Mouse (Mus musculus) cerebellum, adult 18-20 months (tissue): Measurements from ENCODE around the gene Gch1.
"Not testable (repeated sequence)": the region's sequence is repeated elsewhere in the genome, so short reads cannot be mapped to it uniquely, and the experiment has no call there.

Experiments
- DNase-seq, 2 experiments: peaks; one replicate each; pipeline ENCODE4 v3.0.0; 2021

Gene Gch1

GRCm38 (mm10) chr14:47161921-47162427 lies 27.2 kb downstream of the Gch1 start:
- no peak for DNase-seq

GRCm38 (mm10) chr14:47160051-47160640 lies 29.1 kb downstream of the Gch1 start:
- no peak for DNase-seq

GRCm38 (mm10) chr14:47154303-47154702 lies 34.9 kb downstream of the Gch1 start:
- DNase-seq: no peak

DNA sequence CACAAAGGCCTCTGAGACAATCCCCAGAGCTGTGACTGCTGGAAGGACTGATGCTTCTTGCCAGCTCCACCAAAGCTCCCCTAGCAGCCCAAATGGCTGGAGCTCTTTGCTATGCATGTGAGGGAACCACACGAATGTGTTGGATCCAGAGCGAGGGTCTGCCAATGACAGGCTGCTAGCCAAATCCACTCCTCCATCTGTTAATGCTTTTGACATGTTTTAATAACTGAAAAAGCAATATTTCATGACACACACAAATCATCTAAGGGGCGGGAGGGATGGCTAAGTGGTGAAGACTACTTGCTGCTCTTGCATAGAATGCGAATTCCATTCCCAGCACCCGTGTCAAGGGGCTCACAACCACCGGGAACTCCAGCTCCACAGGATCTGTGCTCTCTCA lies 37.9 kb downstream of the Gch1 start:
- DNase-seq: no peak

GRCm38 (mm10) chr14:47144326-47144725 lies 44.9 kb downstream of the Gch1 start:
- no peak for DNase-seq

GRCm38 (mm10) chr14:47138853-47139252 lies 50.4 kb downstream of the Gch1 start:
- DNase-seq: no peak

DNA sequence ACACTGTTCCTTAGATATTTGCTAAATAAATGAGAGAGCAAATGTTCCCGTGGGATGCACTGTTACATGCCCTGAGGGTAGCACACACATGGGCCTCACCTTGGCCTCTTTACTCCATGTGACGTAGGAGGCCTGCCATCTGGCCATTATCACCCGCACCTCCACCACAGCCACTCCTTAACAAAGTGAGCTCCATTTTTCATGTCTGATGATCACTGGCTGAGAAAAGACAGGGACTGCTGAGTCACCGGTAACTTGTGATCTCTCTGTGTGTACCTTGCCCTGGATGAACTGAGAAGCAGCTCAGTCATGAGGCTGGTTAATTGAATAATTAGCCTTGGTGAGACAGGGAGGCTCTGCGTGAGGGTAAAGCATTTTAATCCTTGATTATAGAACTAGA lies 52.6 kb downstream of the Gch1 start:
- no peak for DNase-seq

DNA sequence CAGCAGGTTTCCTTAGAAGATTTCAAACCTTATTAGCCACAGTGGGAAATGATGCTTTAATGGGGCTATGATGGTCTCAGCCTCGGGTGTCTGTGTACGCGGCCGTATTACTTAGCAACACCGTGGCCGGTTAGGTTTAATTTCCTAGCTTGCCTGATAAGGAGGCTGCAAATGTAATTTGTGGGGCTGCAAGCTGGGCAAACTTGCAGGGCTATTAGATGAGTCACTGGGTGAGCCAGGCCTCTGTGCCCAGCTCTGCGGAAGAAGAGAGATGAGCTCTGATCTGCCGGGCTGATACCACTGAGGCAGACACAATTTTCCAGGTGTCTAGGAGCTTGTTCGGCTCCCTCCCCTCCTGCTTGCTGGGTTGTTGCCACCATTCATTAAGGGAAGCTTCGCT lies 55.3 kb downstream of the Gch1 start:
- DNase-seq: no peak

DNA sequence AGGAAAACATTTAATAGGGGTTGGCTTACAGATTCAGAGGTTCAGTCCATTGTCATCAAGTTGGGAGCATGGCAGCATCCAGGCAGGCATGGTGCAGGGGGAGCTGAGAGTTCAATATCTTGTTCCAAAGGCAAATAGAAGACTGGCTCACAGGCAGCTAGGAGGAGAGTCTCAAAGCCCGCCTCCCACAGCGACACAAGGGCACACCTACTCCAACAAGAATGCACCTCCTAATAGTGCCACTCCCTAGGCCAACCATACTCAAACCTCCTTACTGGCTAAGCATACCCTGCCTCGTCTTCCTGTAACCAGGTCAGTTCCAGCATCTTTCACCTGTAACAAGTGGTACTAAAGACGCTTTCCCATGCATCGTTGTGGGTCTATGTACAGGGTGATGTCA lies 61.2 kb downstream of the Gch1 start:
- no peak for DNase-seq

DNA sequence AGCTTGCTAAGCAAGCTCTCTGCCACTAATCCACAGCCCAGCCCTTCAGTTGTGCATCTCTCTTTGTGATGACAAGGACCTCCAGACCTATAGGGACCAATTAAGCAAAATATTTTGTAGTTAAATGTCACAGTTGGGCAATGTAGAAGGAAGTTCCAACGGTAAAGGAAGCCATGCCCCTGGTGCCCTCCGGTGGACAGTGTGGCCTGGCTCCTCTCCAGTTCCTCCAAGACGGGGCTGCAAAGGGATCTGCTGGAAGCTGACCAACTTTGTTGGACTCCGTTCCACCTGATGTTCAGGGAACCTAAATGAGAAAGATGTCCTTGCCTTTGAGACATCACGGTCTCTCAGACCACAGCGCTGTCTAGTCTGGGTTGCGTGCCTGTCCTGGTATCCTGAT lies 71.7 kb downstream of the Gch1 start:
- no peak for DNase-seq

GRCm38 (mm10) chr14:47116062-47116762 lies 73.0 kb downstream of the Gch1 start:
- DNase-seq: no peak

GRCm38 (mm10) chr14:47115154-47115553 lies 74.1 kb downstream of the Gch1 start:
- DNase-seq: no peak

DNA sequence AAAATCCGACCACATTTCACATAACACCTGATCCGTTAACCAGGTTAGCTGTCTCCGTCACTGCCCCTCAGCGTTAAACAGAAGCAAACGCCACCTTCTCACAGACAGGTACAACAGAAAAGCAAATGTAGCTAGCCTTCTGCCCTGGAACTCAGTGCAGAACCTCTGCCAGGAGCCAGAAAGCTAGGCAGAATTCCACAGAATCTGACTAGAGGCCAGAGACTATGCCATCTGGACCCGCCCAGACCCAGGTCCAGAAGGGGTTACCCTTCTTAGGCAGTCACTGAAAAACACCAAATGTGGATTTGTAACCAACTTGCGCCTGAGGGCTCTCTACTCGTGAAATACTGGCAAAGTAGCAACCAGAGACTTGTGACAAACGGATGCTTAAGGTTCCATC lies 77.9 kb downstream of the Gch1 start:
- DNase-seq: peak; percentile 33 to 52

DNA sequence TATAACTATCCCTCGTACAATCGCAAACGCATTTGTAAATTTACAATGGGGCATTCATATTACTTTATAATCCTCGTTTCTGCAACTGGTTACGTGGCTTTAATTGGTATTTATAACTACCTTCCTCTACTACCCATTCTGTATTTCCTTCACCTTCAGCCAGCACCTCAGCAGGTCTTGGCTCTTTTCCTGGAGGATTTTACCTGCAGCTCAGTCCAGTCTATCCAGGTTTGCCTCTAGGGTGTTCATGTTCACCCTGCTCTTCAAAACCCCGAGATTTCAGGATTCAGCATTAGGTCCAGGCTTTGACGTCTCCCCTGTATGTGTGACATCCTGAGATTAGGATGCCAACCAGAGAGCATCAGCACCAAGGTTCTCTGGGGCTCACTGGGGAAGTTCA lies 78.8 kb downstream of the Gch1 start:
- DNase-seq: not testable (repeated sequence)

- no peak for DNase-seq
Measured at GRCm38 (mm10) chr14:47107461-47107860, 81.8 kb downstream of the Gch1 start.

DNA sequence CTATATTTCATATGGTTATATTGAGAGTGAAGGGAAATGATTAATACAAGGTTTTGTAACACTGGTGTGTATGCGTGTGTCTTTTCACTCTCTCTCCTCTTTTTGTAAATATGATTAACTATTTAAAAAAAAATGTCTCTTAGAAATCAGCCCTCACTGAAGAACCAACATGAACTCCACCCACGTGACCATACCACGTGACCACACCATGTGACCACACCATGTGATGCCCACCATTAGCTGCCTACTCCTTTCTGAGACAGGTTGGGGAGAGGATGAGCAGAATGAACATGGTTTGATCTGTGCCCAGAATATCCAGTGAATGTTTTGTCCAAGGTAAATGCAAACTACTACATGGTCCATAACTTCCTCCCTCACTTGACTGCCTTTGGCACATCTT lies 83.5 kb downstream of the Gch1 start:
- no peak for DNase-seq

DNA sequence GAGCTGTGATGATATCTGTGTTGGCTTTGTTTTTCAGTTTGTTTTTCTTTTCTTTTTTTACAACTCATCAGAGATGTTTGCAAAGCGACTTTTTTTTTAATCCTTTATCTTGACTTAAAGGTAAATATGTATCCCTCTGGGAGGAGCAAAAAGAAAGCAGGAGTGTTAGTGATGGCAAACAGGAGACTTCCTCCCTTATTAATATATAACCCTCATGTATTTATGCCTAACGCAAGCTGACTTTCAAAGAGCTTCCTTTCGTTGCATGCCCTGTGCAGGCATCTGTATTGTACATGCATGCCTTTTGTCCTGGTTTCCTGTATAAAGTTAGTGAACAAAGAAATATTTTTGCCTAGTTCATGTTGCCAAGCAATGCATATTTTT lies 84.0 kb downstream of the Gch1 start:
- DNase-seq: no peak

DNA sequence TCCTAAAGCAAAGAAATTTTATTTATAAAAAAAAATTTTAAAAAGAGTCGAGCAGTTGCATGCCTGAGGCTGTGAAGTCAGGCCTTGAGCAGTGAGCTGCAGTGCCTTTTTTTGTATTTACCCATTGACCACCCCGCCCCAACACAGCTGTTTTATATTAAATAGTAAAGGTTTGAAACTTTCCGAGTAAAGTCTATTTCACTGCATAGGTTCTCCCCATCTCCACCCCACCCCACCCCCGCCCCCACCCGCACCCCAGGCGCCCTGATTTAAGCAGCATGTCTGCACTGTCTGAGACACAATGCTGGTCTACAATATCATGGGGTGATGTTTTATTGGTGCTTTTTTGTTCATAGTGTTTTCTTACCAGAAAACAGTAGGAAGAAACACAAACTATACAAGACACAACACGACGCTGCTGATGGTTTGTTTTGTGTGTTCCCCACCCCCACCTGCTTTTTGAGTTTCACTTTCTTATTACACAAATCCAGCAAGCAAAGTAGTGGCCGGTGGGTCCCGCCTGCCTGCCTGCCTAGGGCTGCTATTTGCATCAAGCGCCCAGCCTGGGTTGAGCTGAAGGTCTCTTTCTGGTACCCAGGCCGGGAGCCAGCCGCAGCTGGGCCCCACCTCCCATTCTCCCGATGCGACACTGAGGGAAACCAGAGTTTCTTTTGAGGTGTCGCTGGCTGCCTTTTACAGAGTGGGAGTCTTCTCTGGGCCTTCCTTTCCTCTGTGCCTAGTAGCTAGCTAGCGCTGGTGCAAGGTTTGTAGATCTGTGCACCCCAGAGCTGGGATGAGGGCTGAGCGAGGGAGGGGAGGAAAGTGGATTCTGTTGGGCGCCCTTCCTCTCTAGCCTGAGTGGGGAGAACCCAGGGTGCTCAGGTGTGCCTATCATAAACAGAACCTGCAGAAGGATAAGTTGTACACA lies 84.7 kb downstream of the Gch1 start:
- no peak for DNase-seq
